Comparison of ENCODE assay signal across 13 mouse cellular contexts in genomic region chr11:52043224-52043623, GRCm38 (mm10). TPM values are rescaled to one million over a fixed set of nuclear protein-coding genes. Genes with fewer than 3 reads are reported as not detected.
DNase-seq lines count a peak whose midpoint lies in the region; ATAC-seq and TF ChIP-seq lines count a peak whose summit lies in the region.
"Had no signal": no experiment of that assay in that cellular context is flagged by ENCODE, and none has a peak within 500 bp of the region (broad histone marks: within the 10 kb centered on the region; RNA-seq: fewer than 3 reads in every experiment).

No protein-coding gene starts in this region.

- no peak overlapping the region for H3K4me2 ChIP-seq in lung, postnatal 0 days (replicated peaks; ENCODE audit: low read depth, low read length)
- no peak overlapping the region for H3K4me2 ChIP-seq in hindbrain, embryonic 12.5 days (replicated peaks)
- H3K4me2 ChIP-seq: heart, embryonic 11.5 days; hindbrain, embryonic 15.5 days; liver, embryonic 15.5 days had no signal

- TF ChIP-seq CTCF in heart, adult 2 months (IDR thresholded peaks at IDR 0.05) = peak; percentile 51
- TF ChIP-seq CTCF in lung, postnatal 0 days (IDR thresholded peaks at IDR 0.05) = peak; percentile 50
- peak; percentile 40; the same call in 1 of the 2 replicates for TF ChIP-seq CTCF in bone marrow, adult 2 months (IDR thresholded peaks at IDR 0.05; ENCODE audit: control insufficient read depth, insufficient read depth, low read length)

- H3K27ac ChIP-seq in heart, adult 2 months = no peak overlapping the region
- no peak overlapping the region for H3K27ac ChIP-seq in lung, postnatal 0 days (ENCODE audit: low read length)
- H3K27ac ChIP-seq in bone marrow, adult 2 months (ENCODE audit: control insufficient read depth, insufficient read depth, low read depth, low read length, poor library complexity) = no peak overlapping the region
- no peak overlapping the region for H3K27ac ChIP-seq in hindbrain, embryonic 12.5 days
- H3K27ac ChIP-seq: embryonic facial prominence, embryonic 10.5 days; hindbrain, embryonic 15.5 days; liver, embryonic 15.5 days had no signal

- intact Hi-C loops in heart, adult 2 months (cut with DNase I) = loop anchor here (5.0 kb wide), 1 partner anchor 179 kb away; no protein-coding TSS in a partner anchor

- no peak overlapping the region for H3K4me3 ChIP-seq in heart, adult 2 months
- H3K4me3 ChIP-seq in lung, postnatal 0 days (ENCODE audit: low read depth, low read length) = no peak overlapping the region
- H3K4me3 ChIP-seq in bone marrow, adult 2 months (replicated peaks; ENCODE audit: control insufficient read depth, low read depth, low read length) = no peak overlapping the region
- H3K4me3 ChIP-seq in hindbrain, embryonic 12.5 days = no peak overlapping the region
- H3K4me3 ChIP-seq: embryonic facial prominence, embryonic 10.5 days; hindbrain, embryonic 15.5 days; liver, embryonic 15.5 days had no signal

- no peaks in the 10 kb centered on the region for H3K27me3 ChIP-seq in heart, adult 2 months (ENCODE audit: control insufficient read depth, insufficient read depth, low read length)
- H3K27me3 ChIP-seq in lung, postnatal 0 days (replicated peaks; ENCODE audit: insufficient read depth, low read length) = no peaks in the 10 kb centered on the region
- no peaks in the 10 kb centered on the region for H3K27me3 ChIP-seq in hindbrain, embryonic 12.5 days
- H3K27me3 ChIP-seq: hindbrain, embryonic 15.5 days; liver, embryonic 15.5 days had no signal

- no peak for ATAC-seq in lung, postnatal 0 days
- ATAC-seq in neutrophil, adult 5-6 weeks (ENCODE audit: extremely low read depth, insufficient number of reproducible peaks, low FRiP score, poor library complexity, severe bottlenecking) = peak; percentile 74; the same call in 1 of the 2 replicates
- no peak for ATAC-seq in hindbrain, embryonic 12.5 days (ENCODE audit: low FRiP score)

- WGBS in heart, adult 2 months = 72% methylated on average over 3 of the region's 3 CpGs
- 75% methylated on average over 3 of the region's 3 CpGs for WGBS in lung, postnatal 0 days
- 34% methylated on average over 3 of the region's 3 CpGs for WGBS in bone marrow, adult 2 months
- 89% methylated on average over 3 of the region's 3 CpGs for WGBS in hindbrain, embryonic 12.5 days

- no peak overlapping the region for H3K9ac ChIP-seq in heart, adult 2 months (ENCODE audit: low read depth, low read length)
- H3K9ac ChIP-seq in lung, postnatal 0 days (replicated peaks; ENCODE audit: low read depth) = no peak overlapping the region
- no peak overlapping the region for H3K9ac ChIP-seq in hindbrain, embryonic 12.5 days
- H3K9ac ChIP-seq: hindbrain, embryonic 15.5 days; liver, embryonic 15.5 days had no signal

- no peak for TF ChIP-seq POLR2A in heart, adult 2 months (IDR thresholded peaks at IDR 0.05; ENCODE audit: insufficient read depth, low read depth, low read length)
- no peak for TF ChIP-seq POLR2A in bone marrow, adult 2 months (IDR thresholded peaks at IDR 0.05; ENCODE audit: borderline replicate concordance, control insufficient read depth, low read depth, low read length)

- no peaks in the 10 kb centered on the region for H3K9me3 ChIP-seq in lung, postnatal 0 days (ENCODE audit: low read length)
- H3K9me3 ChIP-seq in hindbrain, embryonic 12.5 days (replicated peaks) = no peaks in the 10 kb centered on the region
- H3K9me3 ChIP-seq: embryonic facial prominence, embryonic 10.5 days; hindbrain, embryonic 15.5 days; liver, embryonic 15.5 days had no signal

- no peak for TF ChIP-seq EP300 in heart, adult 2 months (IDR thresholded peaks at IDR 0.05; ENCODE audit: insufficient read depth, low read depth, low read length)
- TF ChIP-seq EP300 in lung, postnatal 0 days (IDR thresholded peaks at IDR 0.05) = no peak

- no peaks in the 10 kb centered on the region for H3K36me3 ChIP-seq in heart, adult 2 months (ENCODE audit: control insufficient read depth, insufficient read depth, low read length)
- H3K36me3 ChIP-seq in lung, postnatal 0 days (ENCODE audit: insufficient read depth, low read length) = no peaks in the 10 kb centered on the region
- H3K36me3 ChIP-seq in hindbrain, embryonic 12.5 days = no peaks in the 10 kb centered on the region
- H3K36me3 ChIP-seq: embryonic facial prominence, embryonic 10.5 days; hindbrain, embryonic 15.5 days; liver, embryonic 15.5 days had no signal

- no peaks in the 10 kb centered on the region for H3K79me2 ChIP-seq in heart, adult 2 months (replicated peaks; ENCODE audit: control insufficient read depth, insufficient read depth, low read length)

- peaks cover 2% of the 10 kb centered on the region for H3K4me1 ChIP-seq in heart, adult 2 months (ENCODE audit: control insufficient read depth, insufficient read depth, low read length)
- no peaks in the 10 kb centered on the region for H3K4me1 ChIP-seq in lung, postnatal 0 days (ENCODE audit: insufficient read depth, low read depth, low read length)
- H3K4me1 ChIP-seq in bone marrow, adult 2 months (ENCODE audit: control insufficient read depth, insufficient read depth, low read length) = no peaks in the 10 kb centered on the region; the same call in 1 of the 2 replicates
- H3K4me1 ChIP-seq in hindbrain, embryonic 12.5 days = no peaks in the 10 kb centered on the region
- H3K4me1 ChIP-seq: hindbrain, embryonic 15.5 days had no signal

- DNase-seq in heart, adult 2 months = no peak
- no peak for DNase-seq in heart, postnatal 4 days
- DNase-seq in lung, postnatal 0 days (ENCODE audit: low spot score) = peak; percentile 28
- no peak for DNase-seq in lung, postnatal 25 days (ENCODE audit: low spot score)
- DNase-seq in layer of hippocampus, adult 9-10 months (ENCODE audit: low spot score) = no peak
- DNase-seq: right cerebral cortex, postnatal 25 days had no signal

RNA-seq across cellular contexts. Expression of gene Cdkl3, which starts 39.2 kb away (rescaled TPM):
- 1 to 10 TPM; 4.6 to 5.2 TPM for total RNA-seq in heart, adult 2 months (2021)
- polyA plus RNA-seq in heart, adult 2 months (2012; rRNA removed) = 3.0 and 4.2 TPM in 2 replicates
- total RNA-seq in heart, postnatal 4 days (2021) = 10 to 100 TPM in 1 of 2 experiments, 1 to 10 TPM in 1; 9.1 to 11.7 TPM
- polyA plus RNA-seq in lung, postnatal 0 days (2015; fragmentation: Nextera tagmentation; extraction: Ambion mirVana) = 6.1 and 6.4 TPM in 2 replicates
- 4.8 and 6.7 TPM in 2 replicates for polyA plus RNA-seq in bone marrow, adult 2 months (2011; ENCODE audit: insufficient read depth, insufficient read length, low replicate concordance, missing spikeins)
- total RNA-seq in neutrophil, adult 5-6 weeks (2017) = 12.8 and 21.7 TPM in 2 replicates
- 17.4 and 17.5 TPM in 2 replicates for polyA plus RNA-seq in hindbrain, embryonic 12.5 days (2016; fragmentation: Nextera tagmentation; extraction: Ambion mirVana)

RNA-seq across cellular contexts. Expression of gene Ube2b, which starts 42.7 kb away (rescaled TPM):
- 100 to 1,000 TPM; 265 to 344 TPM for total RNA-seq in heart, adult 2 months (2021)
- 197 and 295 TPM in 2 replicates for polyA plus RNA-seq in heart, adult 2 months (2012; rRNA removed)
- 100 to 1,000 TPM; 137 to 153 TPM for total RNA-seq in heart, postnatal 4 days (2021)
- polyA plus RNA-seq in lung, postnatal 0 days (2015; fragmentation: Nextera tagmentation; extraction: Ambion mirVana) = 276 and 280 TPM in 2 replicates
- polyA plus RNA-seq in bone marrow, adult 2 months (2011; ENCODE audit: insufficient read depth, insufficient read length, low replicate concordance, missing spikeins) = 89.5 and 122 TPM in 2 replicates
- total RNA-seq in neutrophil, adult 5-6 weeks (2017) = 269 and 292 TPM in 2 replicates
- 228 and 245 TPM in 2 replicates for polyA plus RNA-seq in hindbrain, embryonic 12.5 days (2016; fragmentation: Nextera tagmentation; extraction: Ambion mirVana)

RNA-seq across cellular contexts. Expression of gene Ppp2ca, which starts 55.3 kb away (rescaled TPM):
- total RNA-seq in heart, adult 2 months (2021) = 10 to 100 TPM; 52.7 to 58.0 TPM
- polyA plus RNA-seq in heart, adult 2 months (2012; rRNA removed) = 31.0 and 60.7 TPM in 2 replicates
- 10 to 100 TPM; 86.3 to 87.2 TPM for total RNA-seq in heart, postnatal 4 days (2021)
- 42.1 and 44.8 TPM in 2 replicates for polyA plus RNA-seq in lung, postnatal 0 days (2015; fragmentation: Nextera tagmentation; extraction: Ambion mirVana)
- polyA plus RNA-seq in bone marrow, adult 2 months (2011; ENCODE audit: insufficient read depth, insufficient read length, low replicate concordance, missing spikeins) = 29.8 and 38.0 TPM in 2 replicates
- 114 and 133 TPM in 2 replicates for total RNA-seq in neutrophil, adult 5-6 weeks (2017)
- polyA plus RNA-seq in hindbrain, embryonic 12.5 days (2016; fragmentation: Nextera tagmentation; extraction: Ambion mirVana) = 123 and 126 TPM in 2 replicates
